Mouse (Mus musculus) forebrain, embryonic 12.5 days (tissue): ENCODE measurements around the gene Mmp24. TPM values are rescaled to one million over a fixed set of nuclear protein-coding genes. Genes with fewer than 3 reads are reported as not detected.

Experiments
- ATAC-seq: fragments of 200-750 bp; cut with Nextera tagmentation; 2 replicates; pipeline ENCODE4 v1.8.0; 2017; ENCODE audit warnings: moderate TSS enrichment; ENCODE audit not compliant: low FRiP score
- H3K27ac ChIP-seq: fragments of 300-500 bp; sonication (generic); 2 replicates; pipeline ENCODE4 v1.5.1; 2016; ENCODE audit warnings: mild to moderate bottlenecking
- H3K27me3 ChIP-seq: fragments of 300-500 bp; sonication (generic); 2 replicates; pipeline ENCODE4 v1.6.1; 2016; ENCODE audit warnings: mild to moderate bottlenecking
- H3K36me3 ChIP-seq: fragments of 300-500 bp; sonication (generic); replicated peaks from 2 replicates; pipeline ENCODE4 v1.6.1; 2016; ENCODE audit warnings: mild to moderate bottlenecking
- H3K4me1 ChIP-seq: fragments of 300-500 bp; sonication (generic); 2 replicates; pipeline ENCODE4 v1.6.1; 2016
- H3K4me2 ChIP-seq: fragments of 300-500 bp; sonication (generic); 2 replicates; pipeline ENCODE4 v1.6.1; 2016; ENCODE audit warnings: mild to moderate bottlenecking, moderate library complexity
- H3K4me3 ChIP-seq: fragments of 300-500 bp; sonication (generic); replicated peaks from 2 replicates; pipeline ENCODE4 v1.5.1; 2016; ENCODE audit warnings: mild to moderate bottlenecking
- H3K9ac ChIP-seq: fragments of 300-500 bp; sonication (generic); 2 replicates; pipeline ENCODE4 v1.6.1; 2016; ENCODE audit warnings: mild to moderate bottlenecking
- H3K9me3 ChIP-seq: fragments of 300-500 bp; sonication (generic); 2 replicates; pipeline ENCODE4 v1.6.1; 2016
- WGBS: fragments of 180-500 bp; shearing (Covaris S2); methylation state at CpG from one replicate; pipeline ENCODE4 v1.1.7; 2016; 5-methylcytosine and 5-hydroxymethylcytosine counted together
- polyA plus RNA-seq: library from polyadenylated mRNA; unstranded; fragments of >200 nt; fragmentation: Nextera tagmentation; extraction: Ambion mirVana; gene quantifications from 2 replicates; pipeline ENCODE4 v1.2.1, GENCODE M21; 2016

Mmp24 gene
- polyA plus RNA-seq, 1 experiment from 2014 or later, result 4.4 TPM

- H3K4me1 ChIP-seq, result peaks cover 17% of the 10 kb centered on the region
- H3K4me3 ChIP-seq, result no peak overlapping the region
- H3K9me3 ChIP-seq, result no peaks in the 10 kb centered on the region
- no peak overlapping the region for H3K27ac ChIP-seq
- H3K9ac ChIP-seq, result no peak overlapping the region
- H3K36me3 ChIP-seq, result no peaks in the 10 kb centered on the region
- no peak for ATAC-seq
- H3K27me3 ChIP-seq, result peaks cover 46% of the 10 kb centered on the region
- no peak overlapping the region for H3K4me2 ChIP-seq
- WGBS, result 63% methylated on average over 6 of the region's 6 CpGs
Observed at GRCm38 (mm10) chr2:155778004-155778403, 2.9 kb downstream of the Mmp24 start.

- no peak overlapping the region for H3K4me2 ChIP-seq
- H3K36me3 ChIP-seq, result no peaks in the 10 kb centered on the region
- no peak for ATAC-seq
- no peaks in the 10 kb centered on the region for H3K9me3 ChIP-seq
- peaks cover 35% of the 10 kb centered on the region for H3K27me3 ChIP-seq
- H3K4me1 ChIP-seq, result peaks cover 17% of the 10 kb centered on the region
- H3K9ac ChIP-seq, result no peak overlapping the region
- 61% methylated on average over 7 of the region's 7 CpGs for WGBS
- H3K4me3 ChIP-seq, result no peak overlapping the region
- no peak overlapping the region for H3K27ac ChIP-seq
Observed at GRCm38 (mm10) chr2:155779066-155779465, 3.9 kb downstream of the Mmp24 start.

DNA sequence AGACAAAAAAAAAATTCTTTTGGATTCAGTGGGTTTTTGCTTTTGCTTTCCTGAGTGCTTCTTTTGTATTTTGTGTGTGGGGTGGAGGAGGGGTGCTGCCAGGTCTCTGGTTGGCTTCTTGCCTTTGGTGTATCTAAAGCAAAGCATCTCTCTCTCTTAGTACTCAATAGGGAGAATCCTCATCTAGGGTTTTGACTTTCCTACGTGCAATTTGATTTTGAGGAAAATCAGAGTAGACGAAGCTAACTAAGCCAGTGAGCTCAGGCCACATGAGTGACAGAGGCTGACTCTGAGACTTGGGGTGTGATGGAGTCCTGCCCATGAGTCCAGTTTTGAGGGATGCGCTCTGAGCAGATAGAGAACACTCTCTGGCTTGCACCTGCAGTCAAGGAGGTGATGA, 4.4 kb downstream of the Mmp24 start:
- Histone ChIP-seq H3K27me3 (peaks cover 30% of the 10 kb centered on the region), H3K4me2 (no peak overlapping the region), H3K36me3 (no peaks in the 10 kb centered on the region), H3K4me1 (peaks cover 17% of the 10 kb centered on the region), H3K27ac (no peak overlapping the region), H3K4me3 (no peak overlapping the region), H3K9me3 (no peaks in the 10 kb centered on the region), H3K9ac (no peak overlapping the region)
- 82% methylated on average over 3 of the region's 3 CpGs for WGBS
- ATAC-seq, result no peak

DNA sequence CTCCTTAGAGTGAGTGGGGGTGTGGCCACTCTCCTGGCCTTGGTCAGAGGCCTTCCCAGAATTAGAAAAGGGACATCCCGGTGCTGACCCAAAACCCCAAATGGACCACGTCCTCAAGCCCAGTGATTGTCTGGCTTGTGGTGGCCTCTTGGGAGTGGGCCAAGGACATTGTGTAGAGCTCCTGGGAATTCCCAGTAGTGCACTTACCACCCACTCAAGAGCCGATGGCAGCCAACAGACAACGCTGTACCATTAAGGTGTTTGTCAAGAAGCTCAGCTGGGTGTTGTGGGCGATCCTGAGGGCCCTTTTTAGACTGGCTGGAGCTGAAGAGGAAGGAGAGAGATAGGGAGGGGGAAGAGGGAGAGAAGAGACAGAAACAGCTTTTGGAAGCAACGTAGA, 9.4 kb downstream of the Mmp24 start:
- Histone ChIP-seq H3K9me3 (no peaks in the 10 kb centered on the region), H3K36me3 (no peaks in the 10 kb centered on the region), H3K4me3 (no peak overlapping the region), H3K4me2 (no peak overlapping the region), H3K4me1 (no peaks in the 10 kb centered on the region), H3K9ac (no peak overlapping the region), H3K27ac (no peak overlapping the region), H3K27me3 (no peaks in the 10 kb centered on the region)
- ATAC-seq, result no peak
- 80% methylated on average over 6 of the region's 6 CpGs for WGBS

DNA sequence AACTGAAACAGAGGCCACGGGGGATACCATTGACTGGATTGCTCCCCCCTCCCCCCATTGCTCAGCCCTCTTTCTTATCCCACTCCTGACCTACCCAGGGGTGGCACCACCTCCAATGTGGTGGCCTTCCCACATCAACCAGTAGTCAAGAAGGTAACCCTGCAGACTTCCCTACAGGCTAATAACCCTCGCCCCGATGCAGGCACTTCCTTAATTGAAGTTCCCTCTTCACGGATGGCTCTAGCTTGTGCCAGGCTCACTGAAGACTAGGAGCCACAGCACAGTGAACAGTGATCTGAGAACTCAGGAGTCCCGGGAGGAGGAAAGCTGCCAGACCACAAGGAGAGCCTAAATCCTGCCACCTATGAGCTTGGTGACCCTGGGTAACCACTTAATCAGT, 11.8 kb downstream of the Mmp24 start:
- H3K4me2 ChIP-seq, result no peak overlapping the region
- H3K9me3 ChIP-seq, result no peaks in the 10 kb centered on the region
- H3K9ac ChIP-seq, result no peak overlapping the region
- 75% methylated on average over 5 of the region's 5 CpGs for WGBS
- no peak for ATAC-seq
- H3K36me3 ChIP-seq, result no peaks in the 10 kb centered on the region
- H3K4me1 ChIP-seq, result no peaks in the 10 kb centered on the region
- H3K27ac ChIP-seq, result no peak overlapping the region
- no peaks in the 10 kb centered on the region for H3K27me3 ChIP-seq
- no peak overlapping the region for H3K4me3 ChIP-seq

DNA sequence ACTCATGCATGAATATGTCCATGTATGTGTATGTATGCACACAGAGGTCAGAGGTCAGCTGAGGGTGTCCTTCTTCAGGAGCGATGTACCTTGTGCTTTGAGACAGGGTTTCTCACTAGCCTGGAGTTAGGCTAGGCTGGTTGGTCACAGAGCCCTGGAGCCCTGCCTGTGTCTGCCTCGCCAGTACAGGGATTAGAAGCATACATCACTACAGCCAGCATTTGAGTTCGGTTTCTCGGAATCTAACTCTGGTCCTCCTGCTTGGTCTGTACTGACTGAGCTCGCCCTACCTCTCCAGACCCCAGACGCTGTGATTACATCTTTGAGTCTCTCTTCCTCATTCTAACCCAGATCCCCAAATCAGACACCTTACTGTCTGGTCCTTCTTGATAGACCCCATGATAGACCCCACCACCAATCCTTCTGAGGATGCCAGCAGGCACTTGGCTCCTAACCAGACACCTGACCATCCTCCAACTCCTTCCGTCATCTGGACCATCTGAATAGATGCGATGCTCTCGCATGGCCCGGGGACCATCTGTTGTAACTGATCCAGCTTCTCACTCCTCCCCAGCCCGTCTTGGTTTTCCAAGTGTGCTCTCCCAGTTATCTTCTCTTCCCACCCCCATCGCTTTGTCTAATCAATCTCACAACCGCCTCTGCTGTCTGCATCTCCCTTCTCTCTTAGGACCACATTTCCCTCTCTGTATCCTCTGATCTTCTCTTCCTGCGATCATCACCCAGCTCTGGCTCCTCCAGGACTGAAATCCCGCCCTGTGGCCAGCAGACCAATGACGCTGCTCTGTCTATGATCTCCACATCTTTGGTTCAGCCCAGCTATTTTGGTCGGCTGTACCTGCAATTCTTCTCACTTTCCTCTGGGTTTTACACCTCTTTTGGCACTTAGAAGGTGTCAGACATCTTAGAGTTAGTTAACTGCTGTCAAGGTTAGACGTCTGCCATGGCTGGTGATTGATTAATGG, 13.1 kb downstream of the Mmp24 start:
- Histone ChIP-seq H3K27ac (no peak overlapping the region), H3K27me3 (no peaks in the 10 kb centered on the region), H3K9me3 (no peaks in the 10 kb centered on the region), H3K36me3 (no peaks in the 10 kb centered on the region), H3K4me1 (peaks cover 4% of the 10 kb centered on the region; the same call in 1 of the 2 replicates), H3K4me3 (no peak overlapping the region), H3K4me2 (no peak overlapping the region), H3K9ac (no peak overlapping the region)
- ATAC-seq, result no peak
- 83% methylated on average over 18 of the region's 18 CpGs for WGBS

- Histone ChIP-seq H3K27ac (no peak overlapping the region), H3K27me3 (no peaks in the 10 kb centered on the region), H3K9ac (no peak overlapping the region), H3K36me3 (no peaks in the 10 kb centered on the region), H3K4me3 (no peak overlapping the region), H3K4me1 (peaks cover 6% of the 10 kb centered on the region; the same call in 1 of the 2 replicates), H3K9me3 (no peaks in the 10 kb centered on the region), H3K4me2 (peak overlapping the region; percentile 29)
- WGBS, result 21% methylated on average over 12 of the region's 12 CpGs
- no peak for ATAC-seq
Observed at GRCm38 (mm10) chr2:155792899-155793298, 17.8 kb downstream of the Mmp24 start.

DNA sequence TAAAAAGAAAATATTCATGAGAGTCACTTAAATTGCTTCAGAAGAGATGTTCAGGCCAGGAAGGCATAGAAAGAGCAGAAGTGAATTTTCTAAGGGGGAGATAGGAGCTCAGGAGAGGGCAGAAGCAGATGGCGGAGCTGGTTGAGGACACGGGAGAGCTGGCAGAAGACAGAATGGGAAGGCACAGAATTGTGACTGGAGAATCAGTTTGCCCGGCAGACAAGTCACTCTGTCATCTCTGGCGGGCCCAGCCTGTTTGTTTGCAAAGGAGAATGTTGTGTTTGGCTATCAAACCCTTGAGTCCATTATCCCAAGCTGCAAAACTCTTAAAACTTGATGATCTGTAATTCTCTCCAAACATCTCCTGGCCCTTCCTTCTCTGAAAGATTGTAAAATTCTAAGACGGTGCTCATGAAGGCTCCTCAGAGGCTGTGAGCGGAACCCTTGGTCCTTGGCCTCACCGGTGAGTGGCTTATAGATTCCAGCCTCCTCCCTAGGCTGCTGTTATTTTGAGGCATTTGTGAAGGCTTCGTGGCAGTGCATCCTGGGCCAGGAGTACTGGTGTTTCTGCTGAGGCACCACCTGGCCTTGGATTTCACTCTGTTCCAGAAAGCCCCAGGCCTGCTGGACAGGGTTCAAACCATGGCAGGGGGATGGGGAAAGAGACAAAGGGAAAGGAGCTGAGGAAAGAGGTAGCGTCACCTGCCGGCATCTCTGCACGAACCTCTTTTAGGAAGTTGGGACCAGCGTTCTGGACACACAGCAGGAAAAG, 19.7 kb downstream of the Mmp24 start:
- Histone ChIP-seq H3K4me1 (peaks cover 6% of the 10 kb centered on the region; the same call in 1 of the 2 replicates), H3K9ac (no peak overlapping the region), H3K9me3 (no peaks in the 10 kb centered on the region), H3K4me2 (no peak overlapping the region), H3K36me3 (0 out of 2 replicates have a peak, but pooled peaks cover 4% of the 10 kb centered on the region), H3K27ac (no peak overlapping the region), H3K27me3 (no peaks in the 10 kb centered on the region), H3K4me3 (no peak overlapping the region)
- WGBS, result 93% methylated on average over 12 of the region's 12 CpGs
- ATAC-seq, result no peak

DNA sequence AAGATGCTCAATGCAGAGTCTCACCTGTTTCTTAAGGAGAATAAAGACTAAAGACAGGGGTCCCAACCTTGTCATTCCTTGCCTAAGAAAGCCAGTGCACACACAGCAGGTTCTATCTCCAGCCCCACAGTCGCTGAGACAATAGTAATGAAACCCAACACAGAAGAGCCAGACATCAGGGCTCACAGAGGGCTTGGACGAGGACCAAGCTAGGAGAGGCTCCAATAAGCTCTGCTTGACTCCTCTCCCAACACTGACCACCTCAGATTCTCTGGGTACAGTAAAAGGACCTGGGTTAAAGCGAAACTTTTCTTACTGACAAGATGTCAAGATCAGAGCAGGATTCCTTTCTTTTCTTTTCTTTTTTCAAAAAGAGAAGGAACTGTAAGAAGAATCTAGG, 23.5 kb downstream of the Mmp24 start:
- Histone ChIP-seq H3K4me2 (no peak overlapping the region), H3K27me3 (no peaks in the 10 kb centered on the region), H3K36me3 (0 out of 2 replicates have a peak, but pooled peaks cover 4% of the 10 kb centered on the region), H3K4me3 (no peak overlapping the region), H3K27ac (no peak overlapping the region), H3K4me1 (no peaks in the 10 kb centered on the region), H3K9me3 (no peaks in the 10 kb centered on the region), H3K9ac (no peak overlapping the region)
- WGBS, result 66% methylated on average over 3 of the region's 3 CpGs
- ATAC-seq, result no peak

DNA sequence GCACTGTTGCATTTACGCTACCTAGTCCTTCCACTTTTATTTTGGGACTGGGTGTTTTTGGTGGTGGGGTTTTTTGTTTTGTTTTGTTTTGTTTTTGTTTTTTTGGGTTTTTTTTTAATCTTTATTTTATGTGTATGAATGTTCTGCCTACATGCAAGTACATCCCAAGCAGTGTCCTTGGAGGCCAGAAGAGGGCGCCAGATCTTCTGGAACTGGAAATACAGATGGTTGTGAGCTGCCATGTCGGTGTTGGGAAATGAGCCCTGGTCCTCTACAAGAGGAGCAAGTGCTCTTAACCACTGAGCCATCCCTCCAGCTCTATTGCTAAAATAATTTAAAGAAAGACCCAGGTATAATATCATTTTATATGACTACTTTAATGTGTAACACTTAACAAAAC, 27.6 kb downstream of the Mmp24 start:
- Histone ChIP-seq H3K27ac (no peak overlapping the region), H3K9me3 (no peaks in the 10 kb centered on the region), H3K4me3 (no peak overlapping the region), H3K27me3 (no peaks in the 10 kb centered on the region), H3K9ac (no peak overlapping the region), H3K36me3 (0 out of 2 replicates have a peak, but pooled peaks cover 4% of the 10 kb centered on the region), H3K4me2 (no peak overlapping the region), H3K4me1 (no peaks in the 10 kb centered on the region)
- 57% methylated on average over 3 of the region's 3 CpGs for WGBS
- no peak for ATAC-seq

GRCm38 (mm10) chr2:155804053-155804452, 28.9 kb downstream of the Mmp24 start:
- Histone ChIP-seq H3K27ac (no peak overlapping the region), H3K4me2 (no peak overlapping the region), H3K9ac (no peak overlapping the region), H3K27me3 (no peaks in the 10 kb centered on the region), H3K4me3 (no peak overlapping the region), H3K4me1 (no peaks in the 10 kb centered on the region), H3K9me3 (no peaks in the 10 kb centered on the region), H3K36me3 (no peaks in the 10 kb centered on the region)
- ATAC-seq, result no peak
- WGBS, result 81% methylated on average over 5 of the region's 5 CpGs

GRCm38 (mm10) chr2:155805231-155805924, 30.2 kb downstream of the Mmp24 start:
- H3K9ac ChIP-seq, result no peak overlapping the region
- H3K4me2 ChIP-seq, result no peak overlapping the region
- H3K27ac ChIP-seq, result no peak overlapping the region
- no peaks in the 10 kb centered on the region for H3K36me3 ChIP-seq
- no peak for ATAC-seq
- H3K27me3 ChIP-seq, result no peaks in the 10 kb centered on the region
- no peak overlapping the region for H3K4me3 ChIP-seq
- WGBS, result 72% methylated on average over 6 of the region's 6 CpGs
- H3K4me1 ChIP-seq, result no peaks in the 10 kb centered on the region
- no peaks in the 10 kb centered on the region for H3K9me3 ChIP-seq
